Mouse (Mus musculus): ENCODE measurements at regions not wholly inside any gene's neighbourhood (a gene's known extent, or its start where the extent isn't known, plus 50 kb on each side); places are given as distances from the start of the nearest gene placed in this dataset.

- Histone ChIP-seq H3K4me1 (ENCODE audit: control insufficient read depth in 1 of 2, insufficient read depth in 2 of 2, low read length in 2 of 2) (no peaks in the 10 kb centered on the region), H3K4me3 (ENCODE audit: control insufficient read depth in 1 of 2, insufficient read depth in 1 of 2, low read depth in 2 of 2, low read length in 2 of 2) (no peak overlapping the region), H3K9ac (ENCODE audit: control insufficient read depth, low read depth, low read length, poor library complexity, severe bottlenecking) (no peak overlapping the region), H3K27me3 (ENCODE audit: control insufficient read depth in 1 of 2, insufficient read depth in 2 of 2, low read length in 2 of 2) (no peaks in the 10 kb centered on the region), H3K27ac (ENCODE audit: control insufficient read depth, low read depth, low read length) (no peak overlapping the region), H3K9me3 (replicated peaks; ENCODE audit: insufficient read depth, low read length) (no peaks in the 10 kb centered on the region), H3K79me2 (ENCODE audit: control insufficient read depth, insufficient read depth, low read length, poor library complexity) (no peaks in the 10 kb centered on the region), H3K36me3 (ENCODE audit: control insufficient read depth in 1 of 2, insufficient read depth in 2 of 2, low read length in 2 of 2) (no peaks in the 10 kb centered on the region)
- no peak for DNase-seq (ENCODE audit: low read depth, low spot score)
- TF ChIP-seq ELF1 (IDR thresholded peaks at IDR 0.05; ENCODE audit: low read depth, low read length) (no peak), ZKSCAN1 (IDR thresholded peaks at IDR 0.05; ENCODE audit: low read depth, low read length) (no peak), GATA1 (IDR thresholded peaks at IDR 0.05; ENCODE audit: low read depth, low read length) (no peak), POLR2AphosphoS2 (IDR thresholded peaks at IDR 0.05; ENCODE audit: low read length) (no peak), RAD21 (IDR thresholded peaks at IDR 0.05; ENCODE audit: low read depth, low read length) (no peak), POLR2AphosphoS5 (IDR thresholded peaks at IDR 0.05; ENCODE audit: borderline replicate concordance, low read depth, low read length) (no peak), GABPA (IDR thresholded peaks at IDR 0.05; ENCODE audit: low read depth, low read length) (no peak), SIN3A (IDR thresholded peaks at IDR 0.05; ENCODE audit: low read length) (no peak), SMC3 (IDR thresholded peaks at IDR 0.05; ENCODE audit: low read depth, low read length) (no peak), NRF1 (IDR thresholded peaks at IDR 0.05; ENCODE audit: insufficient read depth, low read depth, low read length, poor library complexity, severe bottlenecking) (no peak), MAFK (IDR thresholded peaks at IDR 0.05; ENCODE audit: borderline replicate concordance, low read depth, low read length) (no peak), ETS1 (IDR thresholded peaks at IDR 0.05; ENCODE audit: low read depth, low read length) (no peak), KAT2A (conservative IDR thresholded peaks at IDR 0.05; ENCODE audit: low read depth, low read length) (no peak)
These were observed 130.5 kb upstream of the Myo3a start for GRCm38 (mm10) chr2:22096848-22097247.

- no peak overlapping the region for H3K4me3 ChIP-seq (ENCODE audit: control insufficient read depth in 1 of 2, insufficient read depth in 1 of 2, low read depth in 2 of 2, low read length in 2 of 2)
- no peaks in the 10 kb centered on the region for H3K4me1 ChIP-seq (ENCODE audit: control insufficient read depth in 1 of 2, insufficient read depth in 2 of 2, low read length in 2 of 2)
- no peak overlapping the region for H3K9ac ChIP-seq (ENCODE audit: control insufficient read depth, low read depth, low read length, poor library complexity, severe bottlenecking)
- DNase-seq (ENCODE audit: low read depth, low spot score) = no peak
- no peaks in the 10 kb centered on the region for H3K79me2 ChIP-seq (ENCODE audit: control insufficient read depth, insufficient read depth, low read length, poor library complexity)
- H3K36me3 ChIP-seq (ENCODE audit: control insufficient read depth in 1 of 2, insufficient read depth in 2 of 2, low read length in 2 of 2) = no peaks in the 10 kb centered on the region
- no peaks in the 10 kb centered on the region for H3K9me3 ChIP-seq (replicated peaks; ENCODE audit: insufficient read depth, low read length)
- TF ChIP-seq SIN3A (IDR thresholded peaks at IDR 0.05; ENCODE audit: low read length) (no peak), CHD2 (IDR thresholded peaks at IDR 0.05; ENCODE audit: low read length) (no peak), JUND (IDR thresholded peaks at IDR 0.05; ENCODE audit: low read depth, low read length) (no peak)
- H3K27me3 ChIP-seq (ENCODE audit: control insufficient read depth in 1 of 2, insufficient read depth in 2 of 2, low read length in 2 of 2) = no peaks in the 10 kb centered on the region; a peak in 1 of 4 replicates
- no peak overlapping the region for H3K27ac ChIP-seq (ENCODE audit: control insufficient read depth, low read depth, low read length)
These were observed 122.2 kb upstream of the Myo3a start for GRCm38 (mm10) chr2:22105150-22105549.

- no peak overlapping the region for H3K9ac ChIP-seq (ENCODE audit: control insufficient read depth, low read depth, low read length, poor library complexity, severe bottlenecking)
- H3K4me1 ChIP-seq (ENCODE audit: control insufficient read depth in 1 of 2, insufficient read depth in 2 of 2, low read length in 2 of 2) = no peaks in the 10 kb centered on the region
- no peak for TF ChIP-seq CTCF (IDR thresholded peaks at IDR 0.05 in 2 of 3, conservative IDR thresholded peaks at IDR 0.05 in 1 of 3; ENCODE audit: control insufficient read depth in 1 of 3, insufficient read depth in 1 of 3, low read depth in 2 of 3, low read length in 3 of 3, poor library complexity in 1 of 3, severe bottlenecking in 1 of 3)
- TF ChIP-seq USF1 (IDR thresholded peaks at IDR 0.05; ENCODE audit: low read depth, low read length) = no peak
- no peak for TF ChIP-seq MXI1 (IDR thresholded peaks at IDR 0.05; ENCODE audit: low read depth, low read length)
- no peaks in the 10 kb centered on the region for H3K27me3 ChIP-seq (ENCODE audit: control insufficient read depth in 1 of 2, insufficient read depth in 2 of 2, low read length in 2 of 2)
- no peaks in the 10 kb centered on the region for H3K79me2 ChIP-seq (ENCODE audit: control insufficient read depth, insufficient read depth, low read length, poor library complexity)
- no peak for DNase-seq (ENCODE audit: low read depth, low spot score)
- no peaks in the 10 kb centered on the region for H3K9me3 ChIP-seq (replicated peaks; ENCODE audit: insufficient read depth, low read length)
- no peak overlapping the region for H3K4me3 ChIP-seq (ENCODE audit: control insufficient read depth in 1 of 2, insufficient read depth in 1 of 2, low read depth in 2 of 2, low read length in 2 of 2)
- H3K27ac ChIP-seq (ENCODE audit: control insufficient read depth, low read depth, low read length) = no peak overlapping the region
- H3K36me3 ChIP-seq (ENCODE audit: control insufficient read depth in 1 of 2, insufficient read depth in 2 of 2, low read length in 2 of 2) = no peaks in the 10 kb centered on the region
These were observed 77.6 kb upstream of the Myo3a start for GRCm38 (mm10) chr2:22149721-22150120.

All from MEL (cell line).